Mouse (Mus musculus) liver, postnatal 0 days (tissue): ENCODE measurements around the gene Tmeff2. TPM values are rescaled to one million over a fixed set of nuclear protein-coding genes. Genes with fewer than 3 reads are reported as not detected.
"Not testable (repeated sequence)": the region's sequence is repeated elsewhere in the genome, so short reads cannot be mapped to it uniquely, and the experiment has no call there.

Experiments used
- ATAC-seq: fragments of 200-750 bp; cut with Nextera tagmentation; 2 replicates; pipeline ENCODE4 v1.8.0; 2017; ENCODE audit warnings: mild to moderate bottlenecking, moderate library complexity
- DNase-seq: peaks from one replicate; pipeline ENCODE4 v3.0.0-alpha.2; 2016
- H3K27ac ChIP-seq: fragments of 300-500 bp; sonication (generic); 2 replicates; pipeline ENCODE4 v1.5.1; 2014; ENCODE audit warnings: antibody characterized with exemption, moderate library complexity, mild to moderate bottlenecking, low read depth
- H3K27me3 ChIP-seq: fragments of 300-500 bp; sonication (generic); 2 replicates; pipeline ENCODE4 v1.6.1; 2014; ENCODE audit warnings: low read length, control low read depth, mixed read lengths; ENCODE audit not compliant: insufficient read depth
- H3K36me3 ChIP-seq: fragments of 300-500 bp; sonication (generic); replicated peaks from 2 replicates; pipeline ENCODE4 v1.6.1; 2014; ENCODE audit warnings: mild to moderate bottlenecking, control low read depth, low read length, moderate library complexity, mixed read lengths; ENCODE audit not compliant: insufficient read depth
- H3K4me1 ChIP-seq: fragments of 300-500 bp; sonication (generic); 2 replicates; pipeline ENCODE4 v1.6.1; 2014; ENCODE audit warnings: antibody characterized with exemption, mild to moderate bottlenecking, control low read depth; ENCODE audit not compliant: insufficient read depth
- H3K4me2 ChIP-seq: fragments of 300-500 bp; sonication (generic); 2 replicates; pipeline ENCODE4 v1.6.1; 2014; ENCODE audit warnings: low read depth, mild to moderate bottlenecking, low read length, moderate library complexity, mixed read lengths
- H3K4me3 ChIP-seq: fragments of 300-500 bp; sonication (generic); 2 replicates; pipeline ENCODE4 v1.5.1; 2014; ENCODE audit warnings: low read depth, low read length
- H3K9ac ChIP-seq: fragments of 300-500 bp; sonication (generic); replicated peaks from 2 replicates; pipeline ENCODE4 v1.6.1; 2014; ENCODE audit warnings: mild to moderate bottlenecking, moderate library complexity
- H3K9me3 ChIP-seq: fragments of 300-500 bp; sonication (generic); 2 replicates; pipeline ENCODE4 v1.6.1; 2016; ENCODE audit warnings: mild to moderate bottlenecking, control low read depth, low read length, mixed read lengths
- CTCF ChIP-seq: sonication (generic); IDR thresholded peaks from 2 replicates; pipeline ENCODE4 v1.5.1; 2016; ENCODE audit warnings: antibody characterized with exemption, low read depth
- EP300 ChIP-seq: IDR thresholded peaks from 2 replicates; pipeline ENCODE4 v1.6.1; 2016; ENCODE audit warnings: antibody characterized with exemption, low read depth, mild to moderate bottlenecking
- WGBS: fragments of 180-500 bp; shearing (Covaris S2); extraction: QIAGEN DNeasy Blood & Tissue Kit; methylation state at CpG from one replicate; pipeline ENCODE4 v1.1.7; 2014; ENCODE audit not compliant: insufficient replicate concordance; 5-methylcytosine and 5-hydroxymethylcytosine counted together
- polyA plus RNA-seq: library from polyadenylated mRNA; unstranded; fragments of >200 nt; fragmentation: Nextera tagmentation; extraction: Ambion mirVana; gene quantifications from 2 replicates; pipeline ENCODE4 v1.2.1, GENCODE M21; 2015

Tmeff2 gene
- polyA plus RNA-seq, result 0.50 and 0.59 TPM in 2 replicates

DNA sequence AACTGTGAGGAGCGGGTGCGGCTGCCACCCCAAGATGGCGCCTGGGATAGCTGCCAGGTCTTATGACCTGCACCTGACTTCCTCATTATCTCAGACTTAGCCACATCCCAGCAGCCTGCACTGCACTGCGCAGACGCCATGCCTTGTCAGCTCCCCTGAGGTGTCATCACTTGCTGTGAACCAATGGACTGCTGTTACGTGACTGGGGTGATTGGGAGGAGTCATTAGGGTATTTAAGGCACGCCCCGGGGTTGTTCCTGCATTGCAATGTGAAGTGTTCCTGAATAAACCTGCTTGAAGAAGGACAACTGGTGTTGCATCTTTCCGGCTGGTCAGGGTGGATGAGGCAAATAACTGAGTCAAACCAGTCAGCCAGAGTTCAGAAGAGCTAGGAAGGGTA lies at the start of gene Tmeff2:
TSS of gene Tmeff2 (plus strand) at position 262 of the 400 bp plus-strand sequence.
- ATAC-seq, H3K4me3 ChIP-seq, H3K27ac ChIP-seq, H3K27me3 ChIP-seq, H3K36me3 ChIP-seq, H3K4me2 ChIP-seq, H3K4me1 ChIP-seq, H3K9me3 ChIP-seq, H3K9ac ChIP-seq, DNase-seq: not testable (repeated sequence)
- 76% methylated on average over 9 of the region's 9 CpGs for WGBS

DNA sequence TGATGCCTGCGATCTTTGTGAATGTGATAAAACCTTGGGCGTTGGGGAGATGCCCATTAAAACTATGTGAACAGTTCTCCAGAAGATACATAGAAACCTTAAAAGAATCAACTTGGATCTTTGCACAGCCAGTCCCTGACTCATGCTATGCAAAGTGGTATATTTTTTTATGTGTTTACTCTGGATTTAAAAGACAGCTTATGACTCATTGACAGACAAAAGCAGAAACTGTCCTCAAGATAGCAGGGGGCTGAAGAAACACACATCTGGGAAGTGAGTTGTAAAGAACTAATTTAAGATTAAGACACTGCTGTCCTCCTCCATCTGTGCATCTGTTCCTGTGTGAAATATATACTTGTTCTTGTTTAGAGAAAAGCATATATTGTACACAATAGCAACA lies 38.9 kb upstream of the Tmeff2 start:
- Histone ChIP-seq H3K4me1 (no peaks in the 10 kb centered on the region), H3K27me3 (no peaks in the 10 kb centered on the region), H3K36me3 (no peaks in the 10 kb centered on the region), H3K9ac (no peak overlapping the region), H3K4me2 (no peak overlapping the region), H3K4me3 (no peak overlapping the region), H3K9me3 (no peaks in the 10 kb centered on the region), H3K27ac (no peak overlapping the region)
- TF ChIP-seq EP300, result no peak
- no peak for TF ChIP-seq CTCF
- WGBS, result 74% methylated on average over 2 of the region's 2 CpGs
- DNase-seq (no peak), ATAC-seq (no peak)

GRCm38 (mm10) chr1:50897696-50898095 lies 2.8 kb upstream of the Tmeff2 start:
- ATAC-seq (no peak), DNase-seq (no peak)
- no peaks in the 10 kb centered on the region for H3K36me3 ChIP-seq
- H3K9me3 ChIP-seq, result no peaks in the 10 kb centered on the region; the same call in 1 of the 2 replicates
- H3K9ac ChIP-seq, result no peak overlapping the region
- TF ChIP-seq EP300, result no peak
- no peak for TF ChIP-seq CTCF
- no peak overlapping the region for H3K4me3 ChIP-seq
- no peak overlapping the region for H3K4me2 ChIP-seq
- no peaks in the 10 kb centered on the region for H3K27me3 ChIP-seq
- H3K4me1 ChIP-seq, result no peaks in the 10 kb centered on the region
- WGBS, result 78% methylated on average over 6 of the region's 6 CpGs
- H3K27ac ChIP-seq, result no peak overlapping the region

DNA sequence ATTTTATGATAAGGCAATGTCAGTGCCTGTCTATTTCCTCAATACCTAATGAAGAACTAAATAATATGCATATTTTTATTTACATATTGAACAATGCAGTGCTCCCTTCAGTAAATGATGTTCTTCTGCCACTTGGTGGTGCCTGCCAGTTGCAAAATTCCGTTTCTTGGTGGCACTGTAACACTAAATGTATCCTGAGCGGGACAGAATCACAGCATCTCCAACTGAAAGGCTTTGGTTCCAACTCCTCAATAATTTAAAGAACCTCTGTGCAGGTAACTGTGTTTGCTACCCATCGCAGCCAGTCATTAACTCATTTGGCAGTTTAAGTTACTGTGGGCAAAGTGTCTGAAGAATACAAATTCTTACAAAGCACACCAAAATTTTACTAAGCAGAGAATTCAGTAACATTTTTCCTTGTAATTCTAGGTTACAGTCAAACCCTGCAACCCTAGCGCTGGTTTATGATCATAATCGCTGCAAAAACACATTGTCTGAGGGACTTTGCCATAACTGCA lies 24.4 kb downstream of the Tmeff2 start:
- no peak overlapping the region for H3K9ac ChIP-seq
- H3K4me2 ChIP-seq, result no peak overlapping the region
- H3K36me3 ChIP-seq, result no peaks in the 10 kb centered on the region
- no peaks in the 10 kb centered on the region for H3K9me3 ChIP-seq
- no peak for TF ChIP-seq CTCF
- no peak for TF ChIP-seq EP300
- H3K27me3 ChIP-seq, result peaks cover 34% of the 10 kb centered on the region
- H3K4me1 ChIP-seq, result peaks cover 10% of the 10 kb centered on the region; the same call in 1 of the 2 replicates
- H3K4me3 ChIP-seq, result no peak overlapping the region
- ATAC-seq (no peak), DNase-seq (no peak)
- WGBS, result 43% methylated on average over 5 of the region's 5 CpGs
- no peak overlapping the region for H3K27ac ChIP-seq

DNA sequence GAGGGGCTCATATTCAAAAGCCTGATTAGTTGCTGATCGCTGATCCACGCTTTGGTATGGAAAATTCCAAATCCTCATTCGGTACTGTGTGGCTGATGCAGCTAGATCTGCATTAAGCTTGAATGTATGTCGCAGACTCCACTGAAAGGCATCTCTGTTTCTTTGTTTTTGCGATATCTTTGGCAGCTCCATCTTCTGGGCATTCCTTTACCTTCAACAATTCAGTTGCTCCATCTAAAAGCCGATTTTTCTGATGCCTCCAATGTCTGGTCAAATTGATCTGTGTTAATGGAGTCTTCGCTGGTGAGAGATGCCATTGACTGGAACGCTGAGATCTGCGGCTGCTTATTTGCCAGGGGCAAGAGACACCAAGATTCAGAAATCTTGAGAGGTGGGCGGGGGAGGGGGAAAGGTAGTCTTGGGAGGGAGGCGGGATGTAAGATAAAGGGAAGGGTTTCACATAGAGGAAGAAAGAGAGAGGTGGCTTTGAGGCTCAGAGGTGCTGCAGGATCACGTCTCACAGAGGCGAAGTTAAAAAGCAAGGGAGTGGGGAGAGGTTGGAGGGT lies 25.0 kb downstream of the Tmeff2 start:
- Histone ChIP-seq H3K27me3 (peaks cover 34% of the 10 kb centered on the region), H3K4me2 (no peak overlapping the region), H3K4me3 (no peak overlapping the region), H3K27ac (no peak overlapping the region), H3K36me3 (no peaks in the 10 kb centered on the region), H3K4me1 (peaks cover 10% of the 10 kb centered on the region; the same call in 1 of the 2 replicates), H3K9me3 (no peaks in the 10 kb centered on the region), H3K9ac (no peak overlapping the region)
- no peak for TF ChIP-seq EP300
- no peak for TF ChIP-seq CTCF
- DNase-seq, result no peak
- 16% methylated on average over 13 of the region's 13 CpGs for WGBS
- no peak for ATAC-seq

- peaks cover 10% of the 10 kb centered on the region; the same call in 1 of the 2 replicates for H3K4me1 ChIP-seq
- peak overlapping the region; percentile 46 for H3K4me3 ChIP-seq
- 0 out of 2 replicates have a peak, but pooled peaks have one; percentile 27 for ATAC-seq
- no peak overlapping the region for H3K27ac ChIP-seq
- no peak overlapping the region for H3K9ac ChIP-seq
- H3K9me3 ChIP-seq, result no peaks in the 10 kb centered on the region
- no peak for DNase-seq
- H3K4me2 ChIP-seq, result peak overlapping the region; percentile 68
- 3% methylated on average over 22 of the region's 23 CpGs for WGBS
- no peaks in the 10 kb centered on the region for H3K36me3 ChIP-seq
- peaks cover 34% of the 10 kb centered on the region for H3K27me3 ChIP-seq
- TF ChIP-seq CTCF, result no peak
- no peak for TF ChIP-seq EP300
Observed at GRCm38 (mm10) chr1:50926374-50927060, 26.1 kb downstream of the Tmeff2 start.
